Mouse (Mus musculus) left cerebral cortex, adult 2 months (tissue): Measurements from ENCODE around the gene B4galt5. TPM values are rescaled to one million over a fixed set of nuclear protein-coding genes. Genes with fewer than 3 reads are reported as not detected.

Experiments used
- DNase-seq, 2 experiments: peaks; one replicate each; pipeline ENCODE4 v3.0.0; 2021 to 2022; ENCODE audit warnings: low spot score in 2 of 2, mixed read lengths in 1 of 2; ENCODE audit errors: extremely low spot score in 1 of 2
- H3K27ac ChIP-seq: fragments of 200-600 bp; 2 replicates; pipeline ENCODE4 v1.8.1; 2022
- H3K4me3 ChIP-seq: fragments of 200-600 bp; 2 replicates; pipeline ENCODE4 v1.8.1; 2022
- CTCF ChIP-seq: fragments of 200-600 bp; IDR thresholded peaks from 2 replicates; pipeline ENCODE4 v1.8.1; 2022; ENCODE audit warnings: antibody characterized with exemption, mild to moderate bottlenecking, moderate library complexity
- intact Hi-C: fragments of 180-260 bp; cut with DNase I; formaldehyde crosslinking; loops from one replicate; pipeline ENCODE4 v1.15.1; 2025
- total RNA-seq, 2 experiments: library from RNA; stranded (reverse); gene quantifications; 2 replicates each; pipeline ENCODE4 v1.2.3; 2021

B4galt5 gene
- total RNA-seq, 2 experiments from 2014 or later: 49.7 to 50.2 TPM

DNA sequence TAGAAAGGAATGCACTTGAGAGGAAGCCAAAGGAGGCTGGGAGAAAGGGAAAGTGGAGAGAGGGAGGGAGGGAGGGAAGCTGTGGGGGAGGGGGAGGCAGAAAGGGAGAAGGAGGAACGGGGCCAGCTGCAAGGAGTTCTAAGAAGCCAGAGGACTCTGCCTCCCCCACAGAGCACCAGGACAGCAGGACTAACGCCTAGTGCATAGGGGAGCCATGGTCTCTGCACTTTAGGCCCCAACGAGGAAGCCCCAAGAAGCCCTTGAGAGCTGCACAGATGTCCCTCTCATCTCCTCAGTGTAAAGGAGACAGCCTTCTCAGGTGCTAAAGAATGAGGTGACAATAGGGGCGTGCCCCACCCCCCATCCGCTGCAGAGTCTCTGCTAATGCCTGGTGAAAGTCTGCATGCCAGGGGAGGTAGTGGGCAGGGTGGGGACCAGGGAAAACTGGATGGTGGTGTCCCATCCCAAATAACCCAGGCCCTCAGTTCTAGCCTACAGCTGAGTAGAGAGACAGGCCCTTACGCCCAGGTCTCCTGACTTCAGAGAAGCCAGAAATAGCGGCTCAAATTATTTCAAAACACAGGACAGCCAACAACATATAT lies 98.1 kb downstream of the B4galt5 start:
- intact Hi-C loops: no loop called here
- DNase-seq: no peak
- TF ChIP-seq CTCF: no peak

DNA sequence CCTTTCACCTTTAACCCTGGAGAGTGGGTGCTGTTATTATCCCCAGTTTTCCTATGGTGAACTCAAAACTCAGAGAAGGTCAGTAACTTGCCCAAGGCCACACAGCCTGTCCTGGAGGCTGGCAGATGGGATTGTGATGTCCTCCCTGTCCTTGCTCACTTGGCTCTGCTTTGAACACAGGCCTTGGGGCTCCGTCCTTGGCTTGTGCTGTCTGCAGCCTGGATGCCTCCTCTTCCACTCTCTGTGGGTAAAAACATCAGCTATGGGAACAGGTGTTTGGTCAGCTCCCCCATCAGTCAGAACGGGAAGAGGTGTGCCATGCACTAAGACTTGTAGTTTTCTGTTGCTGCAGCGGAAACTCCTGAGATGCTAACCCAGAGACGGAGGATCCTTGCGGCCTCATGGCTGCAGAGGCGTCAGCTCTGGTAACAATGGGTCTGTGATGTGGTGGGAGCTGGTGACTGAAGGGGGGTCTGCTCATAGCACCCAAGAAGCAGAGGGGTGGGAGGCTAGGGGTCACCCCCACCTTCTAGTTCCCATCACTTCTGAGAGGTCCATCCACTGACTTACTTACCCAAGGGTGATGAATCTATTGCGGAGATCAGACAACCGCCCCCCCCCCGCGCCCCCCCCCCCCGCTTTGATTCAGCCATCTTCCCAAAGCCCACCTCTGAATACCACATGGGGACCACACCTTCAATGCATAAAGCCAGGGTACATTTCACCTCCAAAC lies 98.8 kb downstream of the B4galt5 start:
- no peak for TF ChIP-seq CTCF
- intact Hi-C loops: no loop called here
- H3K27ac ChIP-seq: no peak overlapping the region
- H3K4me3 ChIP-seq: no peak overlapping the region
- no peak for DNase-seq

More for the DNA sequence above, 98.1 kb downstream of the B4galt5 start:
- no peak overlapping the region for H3K4me3 ChIP-seq
- H3K27ac ChIP-seq: no peak overlapping the region

GRCm38 (mm10) chr2:167249591-167249990 lies 99.4 kb downstream of the B4galt5 start:
- Histone ChIP-seq H3K4me3 (no peak overlapping the region), H3K27ac (no peak overlapping the region)
- DNase-seq: no peak
- intact Hi-C loops: no loop called here
- no peak for TF ChIP-seq CTCF

Other genes starting within 250 kb of the B4galt5 start
- gene Kcnb1, start 159.0 kb downstream of the B4galt5 start, total RNA-seq: 100 to 1,000 TPM; 230 to 237 TPM
- 1 to 10 TPM; 1.4 to 1.8 TPM for gene Ptgis, start 108.6 kb downstream of the B4galt5 start, total RNA-seq
- 10 to 100 TPM; 31.1 to 34.4 TPM for gene Slc9a8, start 72.5 kb upstream of the B4galt5 start, total RNA-seq
- 10 to 100 TPM; 54.9 to 57.3 TPM for gene Rnf114, start 143.5 kb upstream of the B4galt5 start, total RNA-seq
- gene Spata2, start 143.7 kb upstream of the B4galt5 start, total RNA-seq: 10 to 100 TPM; 78.0 to 79.1 TPM
- gene Snai1, start 189.0 kb upstream of the B4galt5 start, total RNA-seq: under 1 TPM; 0.56 to 0.70 TPM